Mouse (Mus musculus) forebrain, postnatal 0 days (tissue): ENCODE measurements at regions not wholly inside any gene's neighbourhood (a gene's known extent, or its start where the extent isn't known, plus 50 kb on each side); places are given as distances from the start of the nearest gene placed in this dataset.

Experiments used
- ATAC-seq: fragments of 200-750 bp; cut with Nextera tagmentation; 2 replicates; pipeline ENCODE4 v1.8.0; 2017; ENCODE audit warnings: mild to moderate bottlenecking, moderate library complexity
- DNase-seq: peaks from one replicate; pipeline ENCODE4 v3.0.0-alpha.2; 2015
- H3K27ac ChIP-seq: fragments of 300-500 bp; sonication (generic); 2 replicates; pipeline ENCODE4 v1.5.1; 2014; ENCODE audit warnings: low read depth, mild to moderate bottlenecking, antibody characterized with exemption, low read length, moderate library complexity, mixed read lengths
- H3K27me3 ChIP-seq: fragments of 300-500 bp; sonication (generic); 2 replicates; pipeline ENCODE4 v1.6.1; 2014; ENCODE audit warnings: mild to moderate bottlenecking, low read length, mixed read lengths; ENCODE audit not compliant: insufficient read depth
- H3K36me3 ChIP-seq: fragments of 300-500 bp; sonication (generic); 2 replicates; pipeline ENCODE4 v1.6.1; 2014; ENCODE audit warnings: mild to moderate bottlenecking, moderate library complexity; ENCODE audit not compliant: insufficient read depth
- H3K4me1 ChIP-seq: fragments of 300-500 bp; sonication (generic); 2 replicates; pipeline ENCODE4 v1.6.1; 2014; ENCODE audit warnings: antibody characterized with exemption; ENCODE audit not compliant: insufficient read depth
- H3K4me2 ChIP-seq: fragments of 300-500 bp; sonication (generic); 2 replicates; pipeline ENCODE4 v1.6.1; 2014; ENCODE audit warnings: low read depth, mild to moderate bottlenecking, moderate library complexity
- H3K4me3 ChIP-seq: fragments of 300-500 bp; sonication (generic); 2 replicates; pipeline ENCODE4 v1.5.1; 2014; ENCODE audit warnings: low read depth, low read length, mixed read lengths
- H3K9ac ChIP-seq: fragments of 300-500 bp; sonication (generic); 2 replicates; pipeline ENCODE4 v1.6.1; 2014; ENCODE audit warnings: mild to moderate bottlenecking
- H3K9me3 ChIP-seq: fragments of 300-500 bp; sonication (generic); 2 replicates; pipeline ENCODE4 v1.6.1; 2016; ENCODE audit warnings: low read length
- CTCF ChIP-seq: sonication (generic); IDR thresholded peaks from 2 replicates; pipeline ENCODE4 v1.5.1; 2016; ENCODE audit warnings: antibody characterized with exemption, control low read depth, low read depth
- WGBS: fragments of 180-500 bp; shearing (Covaris S2); extraction: QIAGEN DNeasy Blood & Tissue Kit; methylation state at CpG from one replicate; pipeline ENCODE4 v1.1.7; 2014; 5-methylcytosine and 5-hydroxymethylcytosine counted together

GRCm38 (mm10) chr1:142605224-142605623 lies 1035.2 kb upstream of the B3galt2 start:
- DNase-seq (no peak), ATAC-seq (no peak)
- no peaks in the 10 kb centered on the region for H3K4me1 ChIP-seq
- H3K9ac ChIP-seq, result no peak overlapping the region
- H3K4me3 ChIP-seq, result no peak overlapping the region
- TF ChIP-seq CTCF, result no peak
- H3K36me3 ChIP-seq, result no peaks in the 10 kb centered on the region
- H3K27me3 ChIP-seq, result no peaks in the 10 kb centered on the region
- H3K27ac ChIP-seq, result no peak overlapping the region
- WGBS, result 58% methylated on average over 2 of the region's 2 CpGs
- H3K4me2 ChIP-seq, result no peak overlapping the region
- no peaks in the 10 kb centered on the region for H3K9me3 ChIP-seq

GRCm38 (mm10) chr1:142606082-142606481 lies 1034.4 kb upstream of the B3galt2 start:
- Histone ChIP-seq H3K4me1 (no peaks in the 10 kb centered on the region), H3K36me3 (no peaks in the 10 kb centered on the region), H3K27me3 (no peaks in the 10 kb centered on the region), H3K4me3 (no peak overlapping the region), H3K9me3 (no peaks in the 10 kb centered on the region), H3K9ac (no peak overlapping the region), H3K4me2 (no peak overlapping the region), H3K27ac (no peak overlapping the region)
- no peak for TF ChIP-seq CTCF
- DNase-seq (no peak), ATAC-seq (no peak)
- 93% methylated on average over 1 of the region's 1 CpGs for WGBS

- Histone ChIP-seq H3K27me3 (no peaks in the 10 kb centered on the region), H3K4me3 (no peak overlapping the region), H3K9me3 (no peaks in the 10 kb centered on the region), H3K27ac (no peak overlapping the region), H3K36me3 (no peaks in the 10 kb centered on the region), H3K9ac (no peak overlapping the region), H3K4me1 (no peaks in the 10 kb centered on the region), H3K4me2 (no peak overlapping the region)
- TF ChIP-seq CTCF, result no peak
- ATAC-seq, result no peak
- DNase-seq, result no peak
- WGBS, result 68% methylated on average over 2 of the region's 2 CpGs
These were observed 1019.0 kb upstream of the B3galt2 start for GRCm38 (mm10) chr1:142621464-142621863.

GRCm38 (mm10) chr1:142624303-142624702 lies 1016.2 kb upstream of the B3galt2 start:
- DNase-seq (no peak), ATAC-seq (no peak)
- no peak for TF ChIP-seq CTCF
- Histone ChIP-seq H3K9ac (no peak overlapping the region), H3K27ac (no peak overlapping the region), H3K4me3 (no peak overlapping the region), H3K27me3 (no peaks in the 10 kb centered on the region), H3K4me1 (no peaks in the 10 kb centered on the region), H3K4me2 (no peak overlapping the region), H3K36me3 (no peaks in the 10 kb centered on the region), H3K9me3 (no peaks in the 10 kb centered on the region)
- WGBS, result 24% methylated on average over 4 of the region's 4 CpGs

GRCm38 (mm10) chr1:142655289-142655688 lies 985.2 kb upstream of the B3galt2 start:
- DNase-seq (no peak), ATAC-seq (no peak)
- TF ChIP-seq CTCF, result no peak

GRCm38 (mm10) chr1:142665262-142665661 lies 975.2 kb upstream of the B3galt2 start:
- Histone ChIP-seq H3K4me2 (no peak overlapping the region), H3K27me3 (no peaks in the 10 kb centered on the region), H3K27ac (no peak overlapping the region), H3K4me1 (no peaks in the 10 kb centered on the region), H3K36me3 (no peaks in the 10 kb centered on the region), H3K4me3 (no peak overlapping the region), H3K9me3 (no peaks in the 10 kb centered on the region), H3K9ac (no peak overlapping the region)
- no peak for TF ChIP-seq CTCF
- WGBS, result 70% methylated on average over 4 of the region's 4 CpGs
- ATAC-seq (no peak), DNase-seq (no peak)

More at GRCm38 (mm10) chr1:142655289-142655688, 985.2 kb upstream of the B3galt2 start:
- 75% methylated on average over 2 of the region's 2 CpGs for WGBS
- no peak overlapping the region for H3K9ac ChIP-seq
- H3K4me3 ChIP-seq, result no peak overlapping the region
- no peaks in the 10 kb centered on the region for H3K4me1 ChIP-seq
- no peaks in the 10 kb centered on the region for H3K27me3 ChIP-seq
- no peak overlapping the region for H3K27ac ChIP-seq
- no peaks in the 10 kb centered on the region for H3K36me3 ChIP-seq
- no peaks in the 10 kb centered on the region for H3K9me3 ChIP-seq
- H3K4me2 ChIP-seq, result no peak overlapping the region

GRCm38 (mm10) chr1:142679917-142680316 lies 960.5 kb upstream of the B3galt2 start:
- WGBS, result 79% methylated on average over 3 of the region's 3 CpGs
- TF ChIP-seq CTCF, result no peak

GRCm38 (mm10) chr1:142688828-142689227 lies 951.6 kb upstream of the B3galt2 start:
- no peaks in the 10 kb centered on the region for H3K9me3 ChIP-seq
- H3K4me2 ChIP-seq, result no peak overlapping the region
- no peaks in the 10 kb centered on the region for H3K4me1 ChIP-seq
- H3K9ac ChIP-seq, result no peak overlapping the region
- H3K36me3 ChIP-seq, result no peaks in the 10 kb centered on the region
- no peak for DNase-seq
- H3K4me3 ChIP-seq, result no peak overlapping the region
- H3K27ac ChIP-seq, result no peak overlapping the region
- no peaks in the 10 kb centered on the region for H3K27me3 ChIP-seq
- no peak for TF ChIP-seq CTCF
- no peak for ATAC-seq

More at GRCm38 (mm10) chr1:142679917-142680316, 960.5 kb upstream of the B3galt2 start:
- Histone ChIP-seq H3K36me3 (no peaks in the 10 kb centered on the region), H3K9ac (no peak overlapping the region), H3K4me1 (no peaks in the 10 kb centered on the region), H3K4me2 (no peak overlapping the region), H3K27me3 (no peaks in the 10 kb centered on the region), H3K27ac (no peak overlapping the region), H3K9me3 (no peaks in the 10 kb centered on the region), H3K4me3 (no peak overlapping the region)
- no peak for DNase-seq
- ATAC-seq, result no peak
